Mouse (Mus musculus) kidney, adult 2 months (tissue): ENCODE results near the gene Zim1. TPM values are rescaled to one million over a fixed set of nuclear protein-coding genes. Genes with fewer than 3 reads are reported as not detected.

ENCODE experiments used
- DNase-seq: peaks from one replicate; pipeline ENCODE4 v3.0.0; 2021
- H3K27ac ChIP-seq: fragments of 200-500 bp; 2 replicates; pipeline ENCODE4 v1.5.1; 2012; ENCODE audit warnings: low read depth, low read length, control low read depth, inconsistent platforms; ENCODE audit not compliant: insufficient read depth
- H3K27me3 ChIP-seq: fragments of 200-500 bp; replicated peaks from 2 replicates; pipeline ENCODE4 v1.6.1; 2012; ENCODE audit warnings: mild to moderate bottlenecking, moderate library complexity, low read length, inconsistent platforms; ENCODE audit not compliant: control insufficient read depth, insufficient read depth
- H3K36me3 ChIP-seq: fragments of 200-500 bp; 2 replicates; pipeline ENCODE4 v1.6.1; 2012; ENCODE audit warnings: mild to moderate bottlenecking, moderate library complexity, low read length, inconsistent platforms; ENCODE audit not compliant: control insufficient read depth, insufficient read depth
- H3K4me1 ChIP-seq: fragments of 200-500 bp; 2 replicates; pipeline ENCODE4 v1.6.1; 2011; ENCODE audit warnings: low read length; ENCODE audit not compliant: control insufficient read depth, insufficient read depth
- H3K4me3 ChIP-seq: fragments of 200-500 bp; 2 replicates; pipeline ENCODE4 v1.5.1; 2011; ENCODE audit warnings: mild to moderate bottlenecking, low read depth, low read length, control low read depth; ENCODE audit not compliant: insufficient read depth
- CTCF ChIP-seq: fragments of 200-500 bp; conservative IDR thresholded peaks from 2 replicates; pipeline ENCODE4 v1.5.1; 2011; ENCODE audit warnings: low read depth, mild to moderate bottlenecking, control low read depth, low read length, moderate library complexity, mixed read lengths; ENCODE audit not compliant: insufficient read depth, insufficient read length
- POLR2A ChIP-seq: fragments of 200-500 bp; IDR thresholded peaks from one replicate; pipeline ENCODE4 v1.6.1; 2011; ENCODE audit warnings: low read depth, low read length, control low read depth
- WGBS: fragments of 180-500 bp; shearing (Covaris S2); methylation state at CpG from one replicate; pipeline ENCODE4 v1.1.7; 2018; 5-methylcytosine and 5-hydroxymethylcytosine counted together
- polyA plus RNA-seq: library from polyadenylated mRNA; depleted of rRNA; stranded (reverse); fragments of >200 nt; gene quantifications from 2 replicates; pipeline ENCODE4 v1.2.3, GENCODE M21; 2012; rRNA removed

The Zim1 gene
- polyA plus RNA-seq, 1 experiment: 0.53 TPM

GRCm38 (mm10) chr7:6651221-6651620 lies 45.0 kb downstream of the Zim1 start:
- Histone ChIP-seq H3K27ac (no peak overlapping the region), H3K27me3 (no peaks in the 10 kb centered on the region), H3K36me3 (no peaks in the 10 kb centered on the region), H3K4me3 (no peak overlapping the region), H3K4me1 (no peaks in the 10 kb centered on the region)
- no peak for DNase-seq
- 71% methylated on average over 7 of the region's 7 CpGs for WGBS
- TF ChIP-seq CTCF: no peak
- no peak for TF ChIP-seq POLR2A

DNA sequence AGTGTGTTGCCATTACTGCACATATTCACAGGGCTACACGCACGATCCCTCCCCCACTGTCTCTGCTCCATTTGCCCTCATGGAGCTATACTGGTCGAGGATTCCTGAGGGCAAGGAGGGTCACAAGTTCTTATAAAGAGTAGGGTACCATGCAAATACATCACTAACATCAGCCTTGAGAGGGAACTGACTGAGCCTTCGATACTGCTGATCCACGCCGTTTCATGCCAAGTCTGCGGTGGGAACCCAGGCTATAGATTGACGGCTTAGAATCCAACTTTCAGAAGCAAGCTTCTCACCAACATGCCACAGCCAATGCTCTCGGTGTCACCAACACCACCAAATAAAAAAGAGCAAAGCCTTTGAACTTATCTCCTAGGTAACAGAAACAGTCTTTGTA lies 45.7 kb downstream of the Zim1 start:
- 94% methylated on average over 9 of the region's 9 CpGs for WGBS
- Histone ChIP-seq H3K36me3 (no peaks in the 10 kb centered on the region), H3K27me3 (no peaks in the 10 kb centered on the region), H3K27ac (no peak overlapping the region), H3K4me1 (no peaks in the 10 kb centered on the region), H3K4me3 (no peak overlapping the region)
- TF ChIP-seq POLR2A: no peak
- TF ChIP-seq CTCF: no peak
- no peak for DNase-seq

DNA sequence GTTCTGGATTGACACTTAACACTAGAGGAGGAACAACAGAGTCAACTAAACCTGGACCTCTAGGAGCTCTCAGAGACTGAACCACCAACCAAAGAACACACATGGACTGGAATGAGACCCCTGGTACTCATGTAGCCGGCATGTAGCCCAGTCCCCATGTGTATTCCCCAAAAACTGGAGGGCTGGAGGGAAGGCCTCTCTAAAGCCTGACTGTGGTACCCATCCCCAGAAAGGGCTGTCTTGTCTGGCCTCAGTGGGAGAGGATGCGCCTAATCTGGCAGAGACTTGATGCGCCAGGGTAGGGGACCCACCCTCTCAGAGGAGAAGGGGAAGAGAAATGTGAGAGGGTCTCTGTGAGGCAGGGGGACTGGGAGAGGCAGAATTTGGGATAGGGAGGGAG lies 50.4 kb downstream of the Zim1 start:
- Histone ChIP-seq H3K27me3 (no peaks in the 10 kb centered on the region), H3K4me1 (no peaks in the 10 kb centered on the region), H3K4me3 (no peak overlapping the region), H3K36me3 (no peaks in the 10 kb centered on the region), H3K27ac (no peak overlapping the region)
- TF ChIP-seq CTCF (no peak), POLR2A (no peak)
- DNase-seq: no peak
- whole genome bisulfite sequencing: 83% methylated on average over 3 of the region's 3 CpGs

GRCm38 (mm10) chr7:6638076-6638475 lies 58.2 kb downstream of the Zim1 start:
- no peak overlapping the region for H3K4me3 ChIP-seq
- no peak for DNase-seq
- no peak for TF ChIP-seq CTCF
- TF ChIP-seq POLR2A: no peak
- 93% methylated on average over 4 of the region's 4 CpGs for WGBS
- H3K4me1 ChIP-seq: no peaks in the 10 kb centered on the region
- H3K36me3 ChIP-seq: no peaks in the 10 kb centered on the region
- no peak overlapping the region for H3K27ac ChIP-seq
- no peaks in the 10 kb centered on the region for H3K27me3 ChIP-seq

DNA sequence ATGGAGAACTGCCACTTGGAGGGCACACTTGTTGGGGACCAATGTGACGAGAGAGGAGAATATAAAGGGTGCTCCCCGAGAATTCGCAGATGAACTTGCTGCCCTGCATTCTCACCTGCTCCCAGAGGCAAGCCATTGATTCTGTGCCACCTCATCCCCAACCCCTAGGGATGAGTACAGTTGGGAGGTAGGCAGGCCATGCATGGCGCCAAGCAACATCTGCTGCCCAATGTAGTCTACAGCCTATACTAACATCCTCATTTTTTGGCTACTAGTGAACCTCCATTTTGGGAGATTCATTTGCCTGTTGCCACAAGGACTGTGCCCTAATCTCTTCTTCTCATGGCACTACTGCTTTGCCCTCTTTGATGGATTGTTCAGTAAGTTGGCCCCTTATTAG lies 59.5 kb downstream of the Zim1 start:
- Histone ChIP-seq H3K27ac (no peak overlapping the region), H3K4me3 (no peak overlapping the region), H3K36me3 (no peaks in the 10 kb centered on the region), H3K4me1 (no peaks in the 10 kb centered on the region), H3K27me3 (no peaks in the 10 kb centered on the region)
- no peak for DNase-seq
- no peak for TF ChIP-seq CTCF
- no peak for TF ChIP-seq POLR2A
- 89% methylated on average over 4 of the region's 4 CpGs for WGBS

GRCm38 (mm10) chr7:6635831-6636230 lies 60.4 kb downstream of the Zim1 start:
- 71% methylated on average over 3 of the region's 3 CpGs for WGBS
- no peak overlapping the region for H3K4me3 ChIP-seq
- H3K27ac ChIP-seq: no peak overlapping the region
- no peaks in the 10 kb centered on the region for H3K4me1 ChIP-seq
- no peaks in the 10 kb centered on the region for H3K36me3 ChIP-seq
- DNase-seq: no peak
- TF ChIP-seq CTCF: no peak
- no peak for TF ChIP-seq POLR2A
- H3K27me3 ChIP-seq: no peaks in the 10 kb centered on the region

Other genes starting within 250 kb of the Zim1 start
- gene Olfr1336, start 240.3 kb downstream of the Zim1 start, polyA plus RNA-seq: not detected in 2 replicates
- gene Olfr1346, start 229.3 kb downstream of the Zim1 start, polyA plus RNA-seq: not detected in 2 replicates
- not detected in 2 replicates for gene Olfr5, start 209.5 kb downstream of the Zim1 start, polyA plus RNA-seq
- gene Olfr1347, start 196.7 kb downstream of the Zim1 start, polyA plus RNA-seq: not detected in 2 replicates
- not detected in 2 replicates for gene Olfr1348, start 187.7 kb downstream of the Zim1 start, polyA plus RNA-seq
- gene Olfr1349, start 173.5 kb downstream of the Zim1 start, polyA plus RNA-seq: not detected in 2 replicates
- not detected in 2 replicates for gene Olfr1350, start 131.6 kb downstream of the Zim1 start, polyA plus RNA-seq
- 5.6 and 5.7 TPM in 2 replicates for gene Peg3, start 34.0 kb upstream of the Zim1 start, polyA plus RNA-seq
- 0.10 and 0.17 TPM in 2 replicates for gene Usp29, start 34.1 kb upstream of the Zim1 start, polyA plus RNA-seq